Mouse (Mus musculus) thymus, adult 2 months (tissue): Measurements from ENCODE around the gene Dst. TPM values are rescaled to one million over a fixed set of nuclear protein-coding genes. Genes with fewer than 3 reads are reported as not detected.

Experiments
- DNase-seq: peaks from one replicate; pipeline ENCODE4 v3.0.0; 2021
- H3K27ac ChIP-seq: fragments of 200-500 bp; 2 replicates; pipeline ENCODE4 v1.5.1; 2012; ENCODE audit warnings: low read length, control low read depth; ENCODE audit not compliant: control insufficient read depth, insufficient read depth
- H3K27me3 ChIP-seq: fragments of 200-500 bp; 2 replicates; pipeline ENCODE4 v1.6.1; 2012; ENCODE audit warnings: mild to moderate bottlenecking, low read length, moderate library complexity, mixed read lengths; ENCODE audit not compliant: control insufficient read depth, insufficient read depth
- H3K36me3 ChIP-seq: fragments of 200-500 bp; 2 replicates; pipeline ENCODE4 v1.6.1; 2012; ENCODE audit warnings: mild to moderate bottlenecking, low read length, moderate library complexity; ENCODE audit not compliant: control insufficient read depth, insufficient read depth
- H3K4me1 ChIP-seq: fragments of 200-500 bp; replicated peaks from 2 replicates; pipeline ENCODE4 v1.6.1; 2012; ENCODE audit warnings: low read length; ENCODE audit not compliant: control insufficient read depth, insufficient read depth
- H3K4me3 ChIP-seq: fragments of 200-500 bp; 2 replicates; pipeline ENCODE4 v1.5.1; 2012; ENCODE audit warnings: mild to moderate bottlenecking, low read length, control low read depth, moderate library complexity; ENCODE audit not compliant: control insufficient read depth, insufficient read depth
- CTCF ChIP-seq: fragments of 200-500 bp; IDR thresholded peaks from 2 replicates; pipeline ENCODE4 v1.5.1; 2012; ENCODE audit warnings: mild to moderate bottlenecking, control low read depth, low read length, moderate library complexity, borderline replicate concordance; ENCODE audit not compliant: control insufficient read depth, poor library complexity, insufficient read depth; ENCODE audit errors: extremely low read depth
- POLR2A ChIP-seq: fragments of 200-500 bp; IDR thresholded peaks from 2 replicates; pipeline ENCODE4 v1.6.1; 2012; ENCODE audit warnings: mild to moderate bottlenecking, low read length, control low read depth, moderate library complexity; ENCODE audit not compliant: control insufficient read depth, poor library complexity, insufficient read depth; ENCODE audit errors: extremely low read depth
- WGBS: fragments of 180-500 bp; shearing (Covaris S2); methylation state at CpG from one replicate; pipeline ENCODE4 v1.1.7; 2018; 5-methylcytosine and 5-hydroxymethylcytosine counted together
- polyA plus RNA-seq: library from polyadenylated mRNA; depleted of rRNA; stranded (reverse); fragments of >200 nt; gene quantifications from 2 replicates; pipeline ENCODE4 v1.2.3, GENCODE M21; 2012

The Dst gene
- polyA plus RNA-seq, 1 experiment: 24.2 TPM

- peaks cover 7% of the 10 kb centered on the region for H3K4me1 ChIP-seq
- H3K27me3 ChIP-seq: no peaks in the 10 kb centered on the region
- TF ChIP-seq CTCF (no peak), POLR2A (no peak)
- H3K4me3 ChIP-seq: no peak overlapping the region
- WGBS: 95% methylated on average over 11 of the region's 11 CpGs
- H3K36me3 ChIP-seq: no peaks in the 10 kb centered on the region
- DNase-seq: no peak
- no peak overlapping the region for H3K27ac ChIP-seq
These were observed 84.8 kb downstream of the Dst start for GRCm38 (mm10) chr1:33992810-33993209.

- Histone ChIP-seq H3K27ac (no peak overlapping the region), H3K36me3 (no peaks in the 10 kb centered on the region), H3K4me1 (peaks cover 7% of the 10 kb centered on the region), H3K4me3 (no peak overlapping the region), H3K27me3 (no peaks in the 10 kb centered on the region)
- WGBS: 25% methylated on average over 9 of the region's 9 CpGs
- no peak for TF ChIP-seq CTCF
- TF ChIP-seq POLR2A: no peak
- DNase-seq: no peak
These were observed 86.2 kb downstream of the Dst start for GRCm38 (mm10) chr1:33994201-33994600.

GRCm38 (mm10) chr1:33995386-33995785 is 87.4 kb downstream of the Dst start:
- Histone ChIP-seq H3K4me1 (peaks cover 7% of the 10 kb centered on the region), H3K36me3 (no peaks in the 10 kb centered on the region), H3K27ac (no peak overlapping the region), H3K4me3 (no peak overlapping the region), H3K27me3 (no peaks in the 10 kb centered on the region)
- WGBS: 85% methylated on average over 6 of the region's 6 CpGs
- TF ChIP-seq CTCF: no peak
- no peak for TF ChIP-seq POLR2A
- no peak for DNase-seq

GRCm38 (mm10) chr1:33996105-33996887 is 88.3 kb downstream of the Dst start:
- no peak for TF ChIP-seq POLR2A

GRCm38 (mm10) chr1:34002321-34002720 is 94.3 kb downstream of the Dst start:
- Histone ChIP-seq H3K27me3 (no peaks in the 10 kb centered on the region), H3K4me1 (peaks cover 13% of the 10 kb centered on the region), H3K36me3 (no peaks in the 10 kb centered on the region), H3K27ac (no peak overlapping the region), H3K4me3 (no peak overlapping the region)
- DNase-seq: no peak
- TF ChIP-seq POLR2A (no peak), CTCF (no peak)
- 97% methylated on average over 4 of the region's 4 CpGs for WGBS

More at GRCm38 (mm10) chr1:33996105-33996887, 88.3 kb downstream of the Dst start:
- H3K27ac ChIP-seq: no peak overlapping the region
- WGBS: 91% methylated on average over 5 of the region's 5 CpGs
- no peak for DNase-seq
- H3K4me1 ChIP-seq: peaks cover 7% of the 10 kb centered on the region
- no peak overlapping the region for H3K4me3 ChIP-seq
- H3K36me3 ChIP-seq: no peaks in the 10 kb centered on the region
- H3K27me3 ChIP-seq: no peaks in the 10 kb centered on the region

- TF ChIP-seq CTCF (no peak), POLR2A (no peak)
- 83% methylated on average over 9 of the region's 9 CpGs for WGBS
- H3K36me3 ChIP-seq: no peaks in the 10 kb centered on the region
- H3K4me3 ChIP-seq: no peak overlapping the region
- DNase-seq: no peak
- H3K27me3 ChIP-seq: no peaks in the 10 kb centered on the region
- H3K27ac ChIP-seq: no peak overlapping the region
- peaks cover 13% of the 10 kb centered on the region for H3K4me1 ChIP-seq
These were observed 94.9 kb downstream of the Dst start for GRCm38 (mm10) chr1:34002970-34003369.
